Mouse (Mus musculus) testis, adult 2 months (tissue): ENCODE data around the gene Atr. TPM values are rescaled to one million over a fixed set of nuclear protein-coding genes. Genes with fewer than 3 reads are reported as not detected.

Experiments used
- H3K27ac ChIP-seq: fragments of 200-500 bp; 2 replicates; pipeline ENCODE4 v1.5.1; 2012; ENCODE audit warnings: low read depth, low read length; ENCODE audit not compliant: control insufficient read depth, insufficient read depth
- H3K27me3 ChIP-seq: fragments of 200-500 bp; 2 replicates; pipeline ENCODE4 v1.6.1; 2012; ENCODE audit warnings: mild to moderate bottlenecking, low read length, moderate library complexity; ENCODE audit not compliant: control insufficient read depth, insufficient read depth
- H3K36me3 ChIP-seq: fragments of 200-500 bp; 2 replicates; pipeline ENCODE4 v1.6.1; 2012; ENCODE audit warnings: mild to moderate bottlenecking, low read length; ENCODE audit not compliant: control insufficient read depth, insufficient read depth
- H3K4me1 ChIP-seq: fragments of 200-500 bp; 2 replicates; pipeline ENCODE4 v1.6.1; 2012; ENCODE audit warnings: low read length; ENCODE audit not compliant: control insufficient read depth, insufficient read depth
- H3K4me3 ChIP-seq: fragments of 200-500 bp; 2 replicates; pipeline ENCODE4 v1.5.1; 2012; ENCODE audit warnings: low read depth, mild to moderate bottlenecking, low read length, moderate library complexity, mixed read lengths; ENCODE audit not compliant: control insufficient read depth
- CTCF ChIP-seq: fragments of 200-500 bp; IDR thresholded peaks from 2 replicates; pipeline ENCODE4 v1.5.1; 2012; ENCODE audit warnings: low read depth, mild to moderate bottlenecking, inconsistent platforms, low read length, moderate library complexity; ENCODE audit not compliant: control insufficient read depth, insufficient read depth, insufficient replicate concordance
- POLR2A ChIP-seq: fragments of 200-500 bp; IDR thresholded peaks from 2 replicates; pipeline ENCODE4 v1.6.1; 2012; ENCODE audit warnings: low read depth, mild to moderate bottlenecking, inconsistent platforms, low read length, moderate library complexity; ENCODE audit not compliant: control insufficient read depth
- polyA plus RNA-seq: library from polyadenylated mRNA; depleted of rRNA; stranded (reverse); fragments of >200 nt; gene quantifications from 2 replicates; pipeline ENCODE4 v1.2.3, GENCODE M21; 2012

The Atr gene
- polyA plus RNA-seq, 1 experiment, result 36.0 TPM

DNA sequence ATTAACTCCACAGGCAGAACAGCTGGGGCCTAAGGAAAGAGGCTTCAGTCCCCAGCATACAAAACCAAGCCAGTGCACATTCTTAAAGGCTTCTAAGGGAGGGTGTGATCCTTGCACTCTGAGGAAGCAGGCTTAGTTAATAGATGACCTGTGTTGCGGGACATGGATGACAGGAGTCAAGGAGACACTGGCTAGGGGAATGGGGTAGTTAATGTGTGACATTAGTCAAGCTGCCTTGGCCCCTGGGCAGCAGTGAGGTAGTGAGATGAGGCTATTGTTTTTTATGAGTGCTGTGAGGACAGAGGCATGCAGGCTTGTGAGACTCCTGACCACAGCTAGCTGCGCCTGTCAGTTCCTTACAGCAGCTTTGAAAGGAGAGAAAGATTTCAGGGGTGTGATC lies 2.5 kb upstream of the Atr start:
- no peak for TF ChIP-seq CTCF
- no peak for TF ChIP-seq POLR2A
- no peaks in the 10 kb centered on the region for H3K27me3 ChIP-seq

DNA sequence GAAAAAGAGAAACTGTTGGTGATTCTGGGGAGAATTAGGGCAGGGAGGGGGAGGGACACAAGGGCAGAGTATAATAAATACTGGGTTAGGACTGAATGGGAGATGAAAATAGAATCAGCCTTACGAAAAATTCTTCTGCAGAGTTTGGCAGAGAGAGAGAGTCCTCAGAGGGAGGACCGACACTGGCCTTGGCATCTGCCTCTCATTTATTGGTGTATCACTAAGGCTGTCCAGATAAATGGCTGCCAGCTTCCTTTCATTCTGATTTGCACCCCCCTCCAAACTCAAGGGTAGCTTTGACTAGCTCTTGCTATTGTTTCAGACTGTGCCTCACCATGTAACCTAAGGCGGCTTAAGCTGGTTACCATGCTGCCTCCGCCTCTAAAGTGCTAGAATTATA lies 1.4 kb upstream of the Atr start:
- Histone ChIP-seq H3K27ac (no peak overlapping the region; the same call in 1 of the 2 replicates), H3K4me3 (peak overlapping the region; percentile 98), H3K36me3 (no peaks in the 10 kb centered on the region; the same call in 1 of the 2 replicates), H3K4me1 (no peaks in the 10 kb centered on the region; the same call in 1 of the 2 replicates), H3K27me3 (no peaks in the 10 kb centered on the region)
- TF ChIP-seq CTCF (no peak), POLR2A (no peak)

More for the DNA sequence above, 2.5 kb upstream of the Atr start:
- no peak overlapping the region for H3K4me3 ChIP-seq
- no peak overlapping the region for H3K27ac ChIP-seq
- H3K36me3 ChIP-seq, result no peaks in the 10 kb centered on the region; the same call in 1 of the 2 replicates
- H3K4me1 ChIP-seq, result no peaks in the 10 kb centered on the region; the same call in 1 of the 2 replicates

DNA sequence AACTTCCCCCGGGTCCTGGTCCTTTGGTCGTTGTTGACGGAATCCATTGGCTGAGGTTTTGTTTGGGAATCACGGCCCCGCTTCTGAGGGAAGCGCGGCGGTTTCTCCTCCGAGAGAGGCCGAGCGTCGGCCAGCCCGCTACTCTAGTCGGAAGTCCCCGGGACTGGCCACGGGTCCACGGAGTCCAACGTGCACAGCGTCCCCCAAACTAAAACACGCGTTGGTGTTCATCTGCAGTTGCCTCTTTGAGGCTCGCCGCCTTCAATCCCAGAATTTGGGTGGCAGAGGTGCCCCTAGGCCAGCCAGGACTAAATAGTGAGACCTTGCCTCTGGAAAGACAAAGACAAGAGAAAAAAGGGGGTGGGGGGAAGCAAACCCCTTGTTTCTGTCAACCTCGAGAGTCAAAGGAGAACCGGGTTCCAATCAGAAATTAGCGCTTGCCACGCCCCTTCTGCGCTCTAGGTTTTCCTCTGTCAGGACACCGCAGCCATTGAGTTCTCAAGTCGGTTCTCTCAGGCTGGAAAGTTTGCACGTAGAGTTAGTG lies 702 bp downstream of the Atr start:
- no peaks in the 10 kb centered on the region; the same call in 1 of the 2 replicates for H3K4me1 ChIP-seq
- no peaks in the 10 kb centered on the region; the same call in none of the 2 replicates for H3K36me3 ChIP-seq
- H3K27ac ChIP-seq, result peak overlapping the region; percentile 97
- no peaks in the 10 kb centered on the region for H3K27me3 ChIP-seq
- H3K4me3 ChIP-seq, result peak overlapping the region; percentile 98
- TF ChIP-seq POLR2A (no peak), CTCF (no peak)

DNA sequence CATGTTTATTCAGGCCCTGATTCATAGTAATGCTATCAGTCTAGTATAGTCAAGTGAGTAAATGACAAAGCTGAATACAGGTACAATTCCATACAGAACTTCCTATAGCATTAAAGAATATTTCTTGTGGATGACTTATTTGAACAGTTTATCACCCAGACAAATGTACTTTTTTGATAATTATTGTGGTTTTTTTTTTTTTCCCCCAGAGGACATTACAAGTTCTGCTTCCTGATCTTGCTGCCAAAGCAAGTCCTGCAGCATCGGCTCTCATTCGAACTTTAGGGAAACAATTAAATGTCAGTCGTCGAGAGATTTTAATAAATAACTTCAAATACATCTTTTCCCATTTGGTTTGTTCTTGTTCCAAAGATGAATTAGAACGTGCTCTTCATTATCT lies 20.8 kb downstream of the Atr start:
- Histone ChIP-seq H3K4me3 (no peak overlapping the region), H3K4me1 (no peaks in the 10 kb centered on the region), H3K27ac (no peak overlapping the region), H3K36me3 (peaks cover 2% of the 10 kb centered on the region; the same call in 1 of the 2 replicates), H3K27me3 (no peaks in the 10 kb centered on the region)
- TF ChIP-seq CTCF (no peak), POLR2A (no peak)

DNA sequence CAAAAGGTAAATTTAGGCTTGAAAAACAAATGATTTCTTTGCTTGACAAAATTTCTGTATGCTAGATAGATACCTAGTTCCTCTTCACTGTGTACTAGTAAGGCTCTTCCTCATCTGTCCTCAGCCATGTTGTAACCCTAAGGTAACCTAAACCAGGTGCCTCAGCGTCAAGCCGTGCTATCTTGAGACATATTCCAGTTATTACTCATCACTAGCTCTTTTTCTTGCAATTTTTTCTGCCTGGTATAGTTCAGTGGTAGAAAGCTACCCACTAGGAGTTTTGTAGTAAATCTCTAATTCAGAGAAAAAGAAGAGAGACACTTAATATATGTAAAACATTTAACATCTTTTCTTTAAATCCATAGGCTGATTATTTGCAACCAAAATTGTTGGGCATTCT lies 25.4 kb downstream of the Atr start:
- Histone ChIP-seq H3K4me3 (no peak overlapping the region), H3K27ac (no peak overlapping the region), H3K36me3 (no peaks in the 10 kb centered on the region; the same call in 1 of the 2 replicates), H3K4me1 (no peaks in the 10 kb centered on the region), H3K27me3 (no peaks in the 10 kb centered on the region)
- TF ChIP-seq CTCF (no peak), POLR2A (no peak)

DNA sequence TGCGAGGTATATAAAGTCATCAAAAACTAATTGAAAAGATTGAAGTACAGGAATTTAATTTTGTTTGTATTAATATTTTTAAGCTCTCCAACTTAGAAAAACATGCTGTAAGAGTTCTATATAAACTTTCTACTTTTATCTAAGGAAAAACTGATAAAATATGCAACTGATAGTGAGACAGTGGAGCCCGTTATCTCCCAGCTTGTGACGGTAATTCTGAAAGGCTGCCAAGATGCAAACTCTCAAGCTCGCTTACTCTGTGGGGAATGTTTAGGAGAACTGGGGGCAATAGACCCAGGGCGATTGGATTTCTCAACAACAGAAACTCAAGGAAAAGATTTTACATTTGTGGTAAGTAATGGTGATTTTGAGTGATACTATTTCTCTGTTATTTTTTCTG lies 40.0 kb downstream of the Atr start:
- Histone ChIP-seq H3K27me3 (no peaks in the 10 kb centered on the region), H3K4me1 (no peaks in the 10 kb centered on the region), H3K36me3 (no peaks in the 10 kb centered on the region; the same call in 1 of the 2 replicates), H3K27ac (no peak overlapping the region), H3K4me3 (no peak overlapping the region)
- TF ChIP-seq CTCF (no peak), POLR2A (no peak)

DNA sequence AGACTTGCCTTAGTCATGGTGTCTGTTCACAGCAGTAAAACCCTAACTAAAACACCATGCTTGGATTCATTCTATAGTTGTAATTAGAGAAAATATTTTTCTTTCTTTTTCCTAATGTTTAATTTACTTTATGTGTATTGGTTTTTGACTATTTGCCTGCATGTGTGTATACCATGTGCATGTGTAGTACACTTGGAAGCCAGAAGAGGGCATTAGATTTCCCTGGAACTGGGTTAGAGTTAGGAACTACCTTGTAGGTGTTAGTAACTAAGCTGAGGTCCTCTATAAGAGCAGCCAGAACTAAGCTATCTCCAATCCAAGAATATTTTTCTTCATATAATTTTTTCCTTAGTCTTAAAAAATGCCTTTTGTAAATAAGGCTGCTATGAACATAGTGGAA lies 75.5 kb downstream of the Atr start:
- Histone ChIP-seq H3K27ac (no peak overlapping the region), H3K4me1 (no peaks in the 10 kb centered on the region), H3K27me3 (no peaks in the 10 kb centered on the region), H3K36me3 (no peaks in the 10 kb centered on the region), H3K4me3 (no peak overlapping the region)
- no peak for TF ChIP-seq CTCF
- TF ChIP-seq POLR2A, result no peak

DNA sequence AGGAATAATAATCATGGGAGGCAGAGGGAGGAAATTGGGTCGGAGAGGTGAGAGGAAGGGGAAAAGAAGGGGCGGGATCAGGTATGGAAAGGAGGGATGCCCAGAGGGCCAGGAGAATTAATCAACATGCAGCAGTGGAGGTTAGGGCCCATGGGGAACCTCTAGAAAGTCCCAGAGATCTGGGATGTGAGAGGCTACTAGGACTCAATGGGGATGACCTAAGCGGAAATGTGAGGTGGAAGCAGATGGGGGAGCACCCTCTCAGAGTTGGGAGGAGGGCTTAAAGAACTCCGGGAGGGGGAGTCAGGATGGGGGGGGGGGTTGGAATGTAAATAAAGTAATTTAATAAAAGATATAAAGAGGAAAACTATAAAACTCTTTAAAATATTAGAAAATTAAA lies 96.3 kb downstream of the Atr start:
- no peaks in the 10 kb centered on the region for H3K27me3 ChIP-seq
- H3K27ac ChIP-seq, result no peak overlapping the region
- H3K36me3 ChIP-seq, result no peaks in the 10 kb centered on the region
- TF ChIP-seq POLR2A (no peak), CTCF (no peak)
- peak overlapping the region; percentile 73 for H3K4me3 ChIP-seq
- H3K4me1 ChIP-seq, result peaks cover 5% of the 10 kb centered on the region; the same call in 1 of the 2 replicates
